Mouse (Mus musculus) heart, embryonic 16.5 days (tissue): ENCODE measurements around the gene Zdhhc5. TPM values are rescaled to one million over a fixed set of nuclear protein-coding genes. Genes with fewer than 3 reads are reported as not detected.
A peak's percentile ranks its signal among the peaks of the same experiment; 100 is the strongest.

ENCODE experiments used
- ATAC-seq: fragments of 200-750 bp; cut with Nextera tagmentation; replicated peaks from 2 replicates; pipeline ENCODE4 v1.8.0; 2017; ENCODE audit warnings: moderate number of reproducible peaks; ENCODE audit not compliant: insufficient read depth, low FRiP score; ENCODE audit errors: extremely low read depth
- H3K27ac ChIP-seq: fragments of 300-500 bp; sonication (generic); 2 replicates; pipeline ENCODE4 v1.5.1; 2014; ENCODE audit warnings: mild to moderate bottlenecking, low read length, control low read depth, moderate library complexity
- H3K27me3 ChIP-seq: fragments of 300-500 bp; sonication (generic); 2 replicates; pipeline ENCODE4 v1.6.1; 2014; ENCODE audit warnings: low read length, mixed read lengths; ENCODE audit not compliant: control insufficient read depth, insufficient read depth
- H3K36me3 ChIP-seq: fragments of 300-500 bp; sonication (generic); 2 replicates; pipeline ENCODE4 v1.6.1; 2014; ENCODE audit not compliant: control insufficient read depth, insufficient read depth
- H3K4me1 ChIP-seq: fragments of 300-500 bp; sonication (generic); 2 replicates; pipeline ENCODE4 v1.6.1; 2014; ENCODE audit warnings: low read length, mixed read lengths; ENCODE audit not compliant: control insufficient read depth, insufficient read depth
- H3K4me2 ChIP-seq: fragments of 300-500 bp; sonication (generic); 2 replicates; pipeline ENCODE4 v1.6.1; 2014; ENCODE audit warnings: low read depth, mild to moderate bottlenecking, control low read depth, low read length
- H3K4me3 ChIP-seq: fragments of 300-500 bp; sonication (generic); 2 replicates; pipeline ENCODE4 v1.5.1; 2014; ENCODE audit warnings: mild to moderate bottlenecking, control low read depth, low read length
- H3K9ac ChIP-seq: fragments of 300-500 bp; sonication (generic); 2 replicates; pipeline ENCODE4 v1.6.1; 2014; ENCODE audit warnings: low read length, control low read depth
- H3K9me3 ChIP-seq: fragments of 300-500 bp; sonication (generic); replicated peaks from 2 replicates; pipeline ENCODE4 v1.6.1; 2016; ENCODE audit warnings: low read length; ENCODE audit not compliant: control insufficient read depth
- WGBS: fragments of 180-500 bp; shearing (Covaris S2); extraction: QIAGEN DNeasy Blood & Tissue Kit; methylation state at CpG from one replicate; pipeline ENCODE4 v1.1.7; 2014; 5-methylcytosine and 5-hydroxymethylcytosine counted together
- microRNA counts: library from miRNA; unstranded; fragments of <30 nt; microRNA quantifications from one replicate; lab custom pipeline; 2016
- microRNA-seq: library from miRNA; unstranded; fragments of <30 nt; microRNA quantifications from one replicate; pipeline ENCODE4, GENCODE M21; 2017
- polyA plus RNA-seq: library from polyadenylated mRNA; unstranded; fragments of >200 nt; fragmentation: Nextera tagmentation; extraction: Ambion mirVana; gene quantifications from 2 replicates; pipeline ENCODE4 v1.2.1, GENCODE M21; 2015

The Zdhhc5 gene
- polyA plus RNA-seq, 1 experiment from 2014 or later: 21.7 TPM

DNA sequence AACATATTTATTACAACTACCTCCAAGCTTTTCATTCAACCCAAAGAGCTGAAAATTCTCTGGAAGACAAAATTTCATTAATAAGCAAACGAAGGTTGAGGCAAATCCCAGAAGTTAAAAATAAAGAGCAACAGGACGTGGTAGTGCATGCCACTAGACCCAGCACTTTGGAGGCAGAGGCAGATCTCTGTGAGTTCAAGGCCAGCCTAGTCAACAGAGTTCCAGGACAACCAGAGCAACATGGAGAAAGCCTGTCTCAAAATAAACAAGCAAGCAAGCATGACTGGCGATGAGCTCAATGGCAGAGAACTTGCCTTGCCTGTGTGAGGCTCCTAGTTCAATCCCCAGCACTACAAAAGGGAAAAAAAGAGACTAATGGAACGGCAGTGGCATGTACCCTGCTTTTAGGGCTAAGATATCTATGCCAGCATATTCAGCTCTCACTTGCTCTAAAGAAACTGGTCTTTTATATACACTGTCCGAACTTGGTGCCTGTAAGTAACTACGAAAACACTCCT lies 67.9 kb downstream of the Zdhhc5 start:
- H3K9me3 ChIP-seq: no peaks in the 10 kb centered on the region
- no peak overlapping the region for H3K9ac ChIP-seq
- peak overlapping the region; percentile 72 for H3K4me2 ChIP-seq
- ATAC-seq: no peak
- H3K27ac ChIP-seq: no peak overlapping the region
- H3K27me3 ChIP-seq: no peaks in the 10 kb centered on the region
- 0 out of 2 replicates have a peak, but pooled peaks cover 1% of the 10 kb centered on the region for H3K36me3 ChIP-seq
- H3K4me1 ChIP-seq: peaks cover 35% of the 10 kb centered on the region
- WGBS: 79% methylated on average over 6 of the region's 6 CpGs
- no peak overlapping the region for H3K4me3 ChIP-seq

DNA sequence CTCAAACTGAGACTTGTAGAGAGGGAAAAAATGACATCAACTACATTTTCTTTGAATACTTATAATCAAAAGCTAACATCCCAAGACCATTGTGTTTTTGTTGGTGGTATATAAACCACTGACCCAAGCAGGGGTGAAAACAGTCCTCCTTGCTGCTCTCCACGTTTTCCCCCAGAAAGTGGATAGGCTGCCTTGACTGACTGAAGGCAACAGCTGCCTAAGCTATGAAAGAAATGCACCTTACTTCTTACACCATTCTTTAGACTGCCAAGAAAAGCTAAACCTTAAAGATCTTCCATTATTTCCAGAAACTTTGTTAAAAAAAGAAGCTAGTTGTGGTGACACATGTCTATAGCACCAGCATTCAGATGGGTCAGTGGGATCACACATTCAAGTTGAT lies 68.8 kb downstream of the Zdhhc5 start:
- H3K9me3 ChIP-seq: no peaks in the 10 kb centered on the region
- peak overlapping the region; percentile 61; the same call in 1 of the 2 replicates for H3K27ac ChIP-seq
- H3K27me3 ChIP-seq: no peaks in the 10 kb centered on the region
- 25% methylated on average over 1 of the region's 1 CpGs for WGBS
- no peak overlapping the region for H3K9ac ChIP-seq
- ATAC-seq: no peak
- H3K4me3 ChIP-seq: no peak overlapping the region
- H3K4me2 ChIP-seq: peak overlapping the region; percentile 39
- H3K36me3 ChIP-seq: 0 out of 2 replicates have a peak, but pooled peaks cover 3% of the 10 kb centered on the region
- H3K4me1 ChIP-seq: peaks cover 42% of the 10 kb centered on the region

DNA sequence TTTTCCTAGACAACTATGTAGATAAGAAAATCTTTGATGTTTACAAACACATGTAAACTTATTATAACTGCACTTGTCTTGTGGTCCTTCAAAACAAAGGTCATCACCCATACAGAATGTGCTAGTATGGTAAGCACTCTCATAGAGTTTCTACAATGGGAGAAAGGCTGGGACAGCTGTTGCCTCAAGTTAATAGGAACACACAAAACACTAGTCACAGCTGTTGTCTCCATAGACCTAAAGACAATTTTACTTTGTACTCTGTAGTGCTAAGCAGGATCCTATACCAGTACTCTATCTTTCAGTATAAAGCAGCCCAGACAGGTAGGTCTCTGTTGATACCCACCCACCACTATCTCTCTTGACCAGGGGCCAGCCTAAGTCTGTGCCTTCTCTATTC lies 74.1 kb downstream of the Zdhhc5 start:
- no peak overlapping the region for H3K9ac ChIP-seq
- no peak overlapping the region for H3K4me2 ChIP-seq
- 0 out of 2 replicates have a peak, but pooled peaks cover 3% of the 10 kb centered on the region for H3K36me3 ChIP-seq
- H3K9me3 ChIP-seq: no peaks in the 10 kb centered on the region
- no peak overlapping the region for H3K4me3 ChIP-seq
- no peak overlapping the region; the same call in none of the 2 replicates for H3K27ac ChIP-seq
- H3K4me1 ChIP-seq: peaks cover 74% of the 10 kb centered on the region
- ATAC-seq: no peak
- no peaks in the 10 kb centered on the region for H3K27me3 ChIP-seq

DNA sequence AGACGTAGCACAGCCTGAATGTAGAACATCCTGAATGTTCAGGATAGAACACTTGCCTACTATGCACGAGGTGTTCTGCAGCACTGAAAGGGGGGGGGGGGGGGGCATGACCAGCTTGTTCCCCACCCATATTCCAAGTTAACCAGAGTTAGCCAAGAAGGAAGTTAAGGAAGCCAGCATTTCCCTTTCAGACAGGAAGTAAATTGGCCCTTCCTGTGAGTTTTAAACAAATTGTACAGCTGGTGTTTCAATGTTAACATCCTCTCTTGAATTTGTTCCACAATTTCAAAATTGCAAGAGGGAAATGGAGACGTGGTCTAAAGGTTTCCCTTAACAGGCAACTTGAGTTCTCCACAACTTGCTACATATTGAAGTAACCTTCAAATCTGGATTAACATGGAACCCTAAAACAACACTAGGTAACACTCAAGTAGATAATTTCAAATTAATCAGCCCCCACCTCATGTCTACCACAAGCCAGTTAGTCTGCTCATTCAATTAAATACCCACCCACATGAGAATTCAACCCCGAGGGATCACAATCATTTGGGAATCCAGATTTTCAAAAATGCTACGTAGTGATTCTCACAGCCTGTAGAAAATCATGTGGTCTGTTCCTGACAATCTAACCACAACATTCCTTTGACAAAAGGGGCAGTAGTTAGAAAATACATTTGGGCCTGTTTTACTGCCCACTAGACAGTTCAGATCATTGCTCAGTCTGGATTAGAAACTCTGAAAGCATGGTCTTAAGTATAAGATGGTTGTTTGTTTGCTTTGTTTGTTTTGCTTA lies 76.4 kb downstream of the Zdhhc5 start:
- Histone ChIP-seq H3K27me3 (no peaks in the 10 kb centered on the region), H3K4me2 (peak overlapping the region; percentile 50), H3K27ac (peak overlapping the region; percentile 97), H3K9me3 (no peaks in the 10 kb centered on the region), H3K4me3 (peak overlapping the region; percentile 16), H3K9ac (peak overlapping the region; percentile 8), H3K4me1 (peaks cover 82% of the 10 kb centered on the region), H3K36me3 (0 out of 2 replicates have a peak, but pooled peaks cover 3% of the 10 kb centered on the region)
- ATAC-seq: no peak
- WGBS: 28% methylated on average over 5 of the region's 5 CpGs

MicroRNAs encoded within 50 kb of the gene (microRNA counts, 519-probe panel; counts per million panel counts)
- microRNA mmu-miR-130a (lab: Ali Mortazavi, UCI): 4,545 counts per million, percentile 99 among the panel's probes with 10 or more counts

Small RNA genes within 50 kb of the gene (microRNA-seq; reads per million reads assigned to microRNA genes)
- gene Mir130a: 20,426 reads per million, percentile 97 among the genes with 10 or more reads in this experiment

Other genes starting within 250 kb of the Zdhhc5 start
- gene Tfpi, start 238.4 kb downstream of the Zdhhc5 start, polyA plus RNA-seq: 71.5 and 82.3 TPM in 2 replicates
- 58.7 and 66.3 TPM in 2 replicates for gene Ctnnd1, start 64.4 kb downstream of the Zdhhc5 start, polyA plus RNA-seq
- 0.13 and 0.19 TPM in 2 replicates for gene Btbd18, start 56.1 kb downstream of the Zdhhc5 start, polyA plus RNA-seq
- gene Selenoh, start 44.4 kb downstream of the Zdhhc5 start, polyA plus RNA-seq: 187 and 195 TPM in 2 replicates
- gene Gm28635, start 37.1 kb downstream of the Zdhhc5 start, polyA plus RNA-seq: not detected in 2 replicates
- 21.4 and 23.0 TPM in 2 replicates for gene Med19, start 36.8 kb downstream of the Zdhhc5 start, polyA plus RNA-seq
- gene Tmx2, start 36.0 kb downstream of the Zdhhc5 start, polyA plus RNA-seq: 180 and 182 TPM in 2 replicates
- gene Clp1, start 12.2 kb upstream of the Zdhhc5 start, polyA plus RNA-seq: 17.9 and 19.5 TPM in 2 replicates
- 2.4 and 2.6 TPM in 2 replicates for gene Ypel4, start 18.9 kb upstream of the Zdhhc5 start, polyA plus RNA-seq
- gene Gm19426, start 28.5 kb upstream of the Zdhhc5 start, polyA plus RNA-seq: 3.6 and 5.1 TPM in 2 replicates
- 44.6 and 51.2 TPM in 2 replicates for gene Serping1, start 60.3 kb upstream of the Zdhhc5 start, polyA plus RNA-seq
- gene Ube2l6, start 83.6 kb upstream of the Zdhhc5 start, polyA plus RNA-seq: 102 and 110 TPM in 2 replicates
- gene Smtnl1, start 107.5 kb upstream of the Zdhhc5 start, polyA plus RNA-seq: 0.21 and 0.24 TPM in 2 replicates
- gene Timm10, start 111.8 kb upstream of the Zdhhc5 start, polyA plus RNA-seq: 92.9 and 97.9 TPM in 2 replicates
- 8.0 and 8.7 TPM in 2 replicates for gene Slc43a1, start 123.7 kb upstream of the Zdhhc5 start, polyA plus RNA-seq
- 1.5 and 1.7 TPM in 2 replicates for gene Rtn4rl2, start 171.5 kb upstream of the Zdhhc5 start, polyA plus RNA-seq
- gene Slc43a3, start 221.4 kb upstream of the Zdhhc5 start, polyA plus RNA-seq: 42.5 and 43.6 TPM in 2 replicates